Mouse (Mus musculus) midbrain, embryonic 12.5 days (tissue): ENCODE measurements at regions not wholly inside any gene's neighbourhood (a gene's known extent, or its start where the extent isn't known, plus 50 kb on each side); places are given as distances from the start of the nearest gene placed in this dataset.

Experiments
- ATAC-seq: fragments of 200-750 bp; cut with Nextera tagmentation; 2 replicates; pipeline ENCODE4 v1.8.0; 2017; ENCODE audit warnings: low read depth, moderate TSS enrichment, moderate library complexity; ENCODE audit not compliant: low FRiP score
- H3K27ac ChIP-seq: fragments of 300-500 bp; sonication (generic); replicated peaks from 2 replicates; pipeline ENCODE4 v1.5.1; 2016; ENCODE audit warnings: mild to moderate bottlenecking
- H3K27me3 ChIP-seq: fragments of 300-500 bp; sonication (generic); 2 replicates; pipeline ENCODE4 v1.6.1; 2016; ENCODE audit warnings: mild to moderate bottlenecking
- H3K36me3 ChIP-seq: fragments of 300-500 bp; sonication (generic); 2 replicates; pipeline ENCODE4 v1.6.1; 2016
- H3K4me1 ChIP-seq: fragments of 300-500 bp; sonication (generic); 2 replicates; pipeline ENCODE4 v1.6.1; 2016
- H3K4me2 ChIP-seq: fragments of 300-500 bp; sonication (generic); replicated peaks from 2 replicates; pipeline ENCODE4 v1.6.1; 2016; ENCODE audit warnings: mild to moderate bottlenecking, moderate library complexity
- H3K4me3 ChIP-seq: fragments of 300-500 bp; sonication (generic); 2 replicates; pipeline ENCODE4 v1.5.1; 2016; ENCODE audit warnings: mild to moderate bottlenecking
- H3K9ac ChIP-seq: fragments of 300-500 bp; sonication (generic); replicated peaks from 2 replicates; pipeline ENCODE4 v1.6.1; 2016; ENCODE audit warnings: mild to moderate bottlenecking, moderate library complexity
- H3K9me3 ChIP-seq: fragments of 300-500 bp; sonication (generic); 2 replicates; pipeline ENCODE4 v1.6.1; 2016; ENCODE audit warnings: mild to moderate bottlenecking
- WGBS: fragments of 180-500 bp; shearing (Covaris S2); methylation state at CpG from one replicate; pipeline ENCODE4 v1.1.7; 2016; 5-methylcytosine and 5-hydroxymethylcytosine counted together

GRCm38 (mm10) chr11:86881710-86882109, 74.2 kb upstream of the Dhx40 start:
- Histone ChIP-seq H3K9ac (no peak overlapping the region), H3K27ac (no peak overlapping the region), H3K27me3 (no peaks in the 10 kb centered on the region), H3K36me3 (no peaks in the 10 kb centered on the region), H3K9me3 (no peaks in the 10 kb centered on the region), H3K4me2 (no peak overlapping the region), H3K4me1 (peaks cover 9% of the 10 kb centered on the region; the same call in 1 of the 2 replicates), H3K4me3 (no peak overlapping the region)
- ATAC-seq = no peak

DNA sequence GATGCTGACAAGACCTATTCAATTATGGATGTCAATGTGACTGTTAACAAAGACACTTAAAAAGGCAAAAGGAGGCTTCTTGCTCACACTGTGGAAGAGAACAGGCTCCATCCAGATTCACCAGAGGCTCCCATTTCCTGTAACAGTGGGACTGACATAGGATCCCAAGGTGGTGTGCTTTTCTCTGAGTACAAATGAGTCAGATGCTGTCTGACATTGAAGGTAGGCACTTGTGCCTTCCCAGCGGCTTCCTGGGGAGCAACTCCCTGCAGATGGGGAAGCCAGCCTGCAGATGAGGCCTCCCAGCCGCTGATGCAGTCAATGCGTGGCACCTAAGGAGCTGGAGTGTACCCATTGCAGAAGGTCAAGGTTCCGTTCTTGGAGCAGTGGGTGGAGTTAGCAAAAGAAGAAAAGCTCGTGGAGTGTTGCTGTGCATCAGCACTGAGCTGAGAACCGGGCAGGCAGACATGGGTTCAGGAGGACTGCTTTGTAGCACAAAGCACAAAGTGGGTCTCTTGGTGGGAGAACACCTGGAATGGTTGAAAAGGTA, 71.9 kb upstream of the Dhx40 start:
- no peak overlapping the region for H3K9ac ChIP-seq
- H3K9me3 ChIP-seq = no peaks in the 10 kb centered on the region
- peaks cover 12% of the 10 kb centered on the region; the same call in 1 of the 2 replicates for H3K4me1 ChIP-seq
- no peak for ATAC-seq
- no peak overlapping the region for H3K4me2 ChIP-seq
- H3K4me3 ChIP-seq = no peak overlapping the region
- H3K27ac ChIP-seq = no peak overlapping the region
- H3K36me3 ChIP-seq = no peaks in the 10 kb centered on the region
- WGBS = 71% methylated on average over 6 of the region's 6 CpGs
- H3K27me3 ChIP-seq = no peaks in the 10 kb centered on the region

GRCm38 (mm10) chr11:86878327-86879065, 71.0 kb upstream of the Dhx40 start:
- peaks cover 15% of the 10 kb centered on the region for H3K4me1 ChIP-seq
- no peak overlapping the region for H3K4me3 ChIP-seq
- ATAC-seq = no peak
- 88% methylated on average over 11 of the region's 11 CpGs for WGBS
- H3K9ac ChIP-seq = no peak overlapping the region
- H3K36me3 ChIP-seq = no peaks in the 10 kb centered on the region
- H3K9me3 ChIP-seq = no peaks in the 10 kb centered on the region
- H3K27me3 ChIP-seq = no peaks in the 10 kb centered on the region
- H3K27ac ChIP-seq = no peak overlapping the region
- no peak overlapping the region for H3K4me2 ChIP-seq

GRCm38 (mm10) chr11:86876509-86876908, 69.0 kb upstream of the Dhx40 start:
- no peak for ATAC-seq
- Histone ChIP-seq H3K4me1 (peaks cover 24% of the 10 kb centered on the region), H3K27ac (no peak overlapping the region), H3K9me3 (no peaks in the 10 kb centered on the region), H3K27me3 (no peaks in the 10 kb centered on the region), H3K9ac (no peak overlapping the region), H3K36me3 (no peaks in the 10 kb centered on the region), H3K4me2 (no peak overlapping the region), H3K4me3 (no peak overlapping the region)
- 19% methylated on average over 8 of the region's 8 CpGs for WGBS

- Histone ChIP-seq H3K4me1 (peaks cover 24% of the 10 kb centered on the region), H3K9ac (no peak overlapping the region), H3K27me3 (no peaks in the 10 kb centered on the region), H3K27ac (no peak overlapping the region), H3K4me2 (no peak overlapping the region), H3K4me3 (no peak overlapping the region), H3K9me3 (no peaks in the 10 kb centered on the region), H3K36me3 (no peaks in the 10 kb centered on the region)
- no peak for ATAC-seq
- 88% methylated on average over 1 of the region's 1 CpGs for WGBS
Measured at GRCm38 (mm10) chr11:86875738-86876137, 68.2 kb upstream of the Dhx40 start.

DNA sequence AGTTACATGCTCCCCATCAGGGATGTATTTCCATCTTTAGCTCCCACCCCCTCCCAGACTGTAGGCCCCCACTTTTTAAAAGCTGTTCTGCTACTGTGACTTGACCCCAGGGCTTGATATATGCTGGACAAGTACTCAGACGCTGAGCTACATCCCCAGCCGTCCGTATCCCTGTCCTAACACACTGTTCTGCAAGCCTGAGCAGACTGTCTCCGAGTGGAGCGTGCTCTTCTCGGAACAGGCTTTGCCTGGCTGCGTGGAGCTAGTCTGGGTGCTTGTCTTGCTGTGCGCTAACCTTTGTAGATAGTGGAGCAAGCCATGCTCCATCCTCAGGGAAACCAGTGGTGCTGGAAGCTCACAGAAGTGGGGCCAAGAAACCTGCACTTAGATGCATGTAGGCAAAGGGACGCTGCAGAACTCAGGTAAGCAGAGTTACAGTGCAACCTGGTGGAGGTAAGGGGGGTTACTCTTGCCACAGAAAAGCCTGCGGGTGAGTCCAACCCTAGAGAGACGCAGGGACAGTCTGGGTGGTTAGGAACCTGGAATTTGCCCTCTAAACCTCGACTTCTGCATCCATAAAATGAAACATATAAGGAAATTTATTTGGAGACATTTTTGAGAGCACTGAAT, 67.2 kb upstream of the Dhx40 start:
- 67% methylated on average over 12 of the region's 12 CpGs for WGBS
- Histone ChIP-seq H3K27me3 (no peaks in the 10 kb centered on the region), H3K4me1 (peaks cover 24% of the 10 kb centered on the region), H3K36me3 (no peaks in the 10 kb centered on the region), H3K4me3 (no peak overlapping the region), H3K9me3 (no peaks in the 10 kb centered on the region), H3K4me2 (no peak overlapping the region), H3K27ac (no peak overlapping the region), H3K9ac (no peak overlapping the region)
- ATAC-seq = no peak

DNA sequence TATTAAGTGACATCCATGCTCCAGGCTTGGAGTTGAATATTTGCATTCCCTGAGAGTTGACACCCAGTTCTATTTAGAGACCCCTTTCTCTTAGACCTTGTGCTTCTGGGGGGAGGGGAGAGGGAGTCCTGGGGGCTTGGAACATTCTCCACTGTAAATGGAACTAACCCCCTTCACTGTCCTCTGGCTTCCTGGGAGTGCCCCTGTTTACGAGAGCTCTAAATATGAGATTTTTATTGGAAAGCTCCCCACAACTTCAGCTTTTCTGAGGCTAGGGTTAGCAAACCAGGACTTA, 65.8 kb upstream of the Dhx40 start:
- Histone ChIP-seq H3K9me3 (no peaks in the 10 kb centered on the region), H3K9ac (no peak overlapping the region), H3K4me1 (peaks cover 16% of the 10 kb centered on the region), H3K27ac (peak overlapping the region; percentile 66; the same call in 1 of the 2 replicates), H3K27me3 (no peaks in the 10 kb centered on the region), H3K4me2 (no peak overlapping the region), H3K4me3 (no peak overlapping the region), H3K36me3 (no peaks in the 10 kb centered on the region)
- 36% methylated on average over 1 of the region's 1 CpGs for WGBS
- ATAC-seq = peak; percentile 27; the same call in 1 of the 2 replicates

DNA sequence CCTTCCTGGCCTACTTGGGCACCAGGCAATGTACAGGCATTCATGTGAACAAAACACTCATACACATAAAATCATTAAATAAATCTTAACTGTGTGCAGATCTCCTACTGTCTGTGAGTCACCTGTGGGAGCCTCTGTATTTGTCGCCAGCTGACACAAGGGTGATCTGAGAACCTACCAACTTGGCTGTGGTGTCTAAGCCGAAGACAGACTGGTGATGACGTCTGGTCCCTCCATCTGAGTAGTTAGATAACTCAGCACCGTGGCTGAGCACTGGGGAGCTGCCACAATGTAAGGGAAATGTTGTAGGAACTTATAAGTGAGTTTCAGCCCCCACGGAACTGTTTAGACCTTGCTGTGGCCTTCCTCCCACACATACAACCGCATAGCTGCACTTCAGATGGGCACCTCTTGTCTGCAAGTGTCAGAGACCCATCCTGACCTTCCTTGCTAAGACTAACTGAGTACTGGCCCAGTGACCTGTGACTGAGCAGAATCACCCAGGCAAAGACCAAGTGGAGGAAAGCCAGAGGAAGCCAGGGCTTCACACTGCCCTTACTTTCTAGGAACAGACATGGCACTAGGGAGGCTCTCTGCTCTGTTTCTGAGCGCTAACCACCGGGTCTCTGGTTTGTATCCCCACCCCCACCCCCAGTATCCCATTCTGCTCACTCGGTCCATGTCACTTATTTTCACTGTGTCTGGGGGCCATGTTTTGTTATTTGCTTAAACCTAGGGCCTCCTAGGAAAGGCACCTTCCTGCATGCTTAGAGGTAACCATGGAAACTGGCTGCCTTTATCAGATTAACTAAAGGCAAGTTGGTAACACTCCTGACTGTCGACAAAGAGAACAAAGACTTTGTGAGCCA, 65.2 kb upstream of the Dhx40 start:
- Histone ChIP-seq H3K27me3 (no peaks in the 10 kb centered on the region), H3K4me1 (peaks cover 16% of the 10 kb centered on the region), H3K9ac (no peak overlapping the region), H3K36me3 (no peaks in the 10 kb centered on the region), H3K27ac (peak overlapping the region; percentile 66), H3K4me2 (no peak overlapping the region), H3K4me3 (no peak overlapping the region), H3K9me3 (no peaks in the 10 kb centered on the region)
- peak; percentile 60; the same call in 1 of the 2 replicates for ATAC-seq
- 55% methylated on average over 10 of the region's 10 CpGs for WGBS

DNA sequence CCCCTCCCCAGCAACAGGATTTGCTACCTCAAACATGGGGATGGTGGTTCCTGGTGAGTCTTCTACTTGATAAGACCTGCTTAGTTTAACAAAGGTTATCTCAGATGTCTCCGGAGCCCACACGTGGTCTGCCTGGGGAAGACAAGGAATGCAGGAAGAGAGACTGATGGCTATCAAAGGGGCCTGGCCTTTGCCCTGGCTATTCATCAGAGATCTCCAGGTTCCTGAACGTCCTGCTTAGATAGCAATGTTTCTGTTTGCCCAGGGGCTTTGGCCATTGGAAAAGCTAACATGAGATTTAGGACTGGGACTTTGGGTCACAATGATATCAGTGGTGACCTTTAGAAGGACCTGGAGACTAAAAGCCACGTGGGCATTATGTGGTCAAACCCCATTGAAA, 64.2 kb upstream of the Dhx40 start:
- H3K9ac ChIP-seq = no peak overlapping the region
- no peaks in the 10 kb centered on the region for H3K9me3 ChIP-seq
- no peak for ATAC-seq
- H3K36me3 ChIP-seq = no peaks in the 10 kb centered on the region
- H3K27me3 ChIP-seq = no peaks in the 10 kb centered on the region
- 50% methylated on average over 4 of the region's 4 CpGs for WGBS
- peaks cover 16% of the 10 kb centered on the region for H3K4me1 ChIP-seq
- no peak overlapping the region for H3K4me2 ChIP-seq
- H3K27ac ChIP-seq = no peak overlapping the region
- H3K4me3 ChIP-seq = no peak overlapping the region

- no peak overlapping the region for H3K4me3 ChIP-seq
- H3K4me2 ChIP-seq = no peak overlapping the region
- no peaks in the 10 kb centered on the region for H3K9me3 ChIP-seq
- no peaks in the 10 kb centered on the region for H3K36me3 ChIP-seq
- H3K27ac ChIP-seq = no peak overlapping the region
- H3K27me3 ChIP-seq = no peaks in the 10 kb centered on the region
- peaks cover 12% of the 10 kb centered on the region for H3K4me1 ChIP-seq
- 82% methylated on average over 9 of the region's 9 CpGs for WGBS
- no peak overlapping the region for H3K9ac ChIP-seq
- ATAC-seq = no peak
Measured at GRCm38 (mm10) chr11:86870486-86871165, 63.1 kb upstream of the Dhx40 start.

DNA sequence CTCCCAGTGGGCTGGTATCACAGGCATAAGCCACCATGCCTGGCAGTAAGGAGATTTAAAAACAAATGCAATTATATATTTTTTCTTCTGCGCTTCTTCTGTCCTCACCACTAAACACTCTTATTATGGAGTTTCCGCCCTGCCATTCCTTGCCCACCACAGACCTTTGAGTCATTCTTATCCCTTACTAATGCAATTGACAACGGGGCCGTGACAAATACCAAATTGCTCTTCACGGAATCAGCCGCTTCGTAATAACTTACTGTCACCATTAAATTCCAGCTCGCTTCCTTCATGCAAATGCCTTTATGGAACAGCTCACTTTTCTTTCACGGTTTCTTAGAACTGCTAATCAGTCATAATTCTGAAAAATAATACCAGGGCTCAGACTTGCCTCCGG, 59.4 kb upstream of the Dhx40 start:
- H3K9me3 ChIP-seq = no peaks in the 10 kb centered on the region
- H3K4me1 ChIP-seq = no peaks in the 10 kb centered on the region
- no peaks in the 10 kb centered on the region for H3K27me3 ChIP-seq
- ATAC-seq = no peak
- no peak overlapping the region for H3K4me3 ChIP-seq
- H3K27ac ChIP-seq = no peak overlapping the region
- WGBS = 72% methylated on average over 10 of the region's 10 CpGs
- H3K9ac ChIP-seq = no peak overlapping the region
- H3K4me2 ChIP-seq = no peak overlapping the region
- H3K36me3 ChIP-seq = no peaks in the 10 kb centered on the region
